Mouse (Mus musculus): ENCODE results near the gene Wwp2.

DNA sequence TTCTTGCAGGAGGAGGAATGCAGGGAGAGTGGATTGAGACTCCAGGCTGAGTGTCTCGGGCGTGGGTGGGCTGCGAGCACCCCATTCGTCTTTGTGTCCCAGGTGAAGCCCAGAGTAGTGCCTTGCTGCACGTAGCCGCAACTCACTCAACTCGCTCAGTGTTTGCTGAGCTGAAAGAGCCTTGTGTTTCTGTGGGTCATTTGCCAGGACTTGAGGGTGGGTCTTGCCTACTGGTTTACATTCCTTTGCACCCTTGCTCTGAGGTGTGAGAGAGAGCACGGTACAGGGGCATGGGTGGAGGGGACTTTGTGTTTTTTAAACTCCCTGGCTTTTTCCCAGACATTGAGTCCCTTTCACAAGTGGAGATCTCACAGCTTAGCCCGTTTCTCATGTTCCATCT lies 59.3 kb downstream of the Wwp2 start:
- TF ChIP-seq CTCF (IDR thresholded peaks at IDR 0.05; ENCODE audit: borderline replicate concordance, extremely low read depth, insufficient read depth, insufficient read length) (no peak), POLR2A (IDR thresholded peaks at IDR 0.05; ENCODE audit: borderline replicate concordance, extremely low read depth, insufficient read depth, insufficient read length, poor library complexity, severe bottlenecking) (no peak)

All from brain, embryonic 14.5 days (tissue).